Mouse (Mus musculus) embryonic facial prominence, embryonic 10.5 days (tissue): Measurements from ENCODE around the gene Taok3. TPM values are rescaled to one million over a fixed set of nuclear protein-coding genes. Genes with fewer than 3 reads are reported as not detected.

Source experiments
- DNase-seq: peaks from one replicate; pipeline ENCODE4 v3.0.0-alpha.2; 2017; ENCODE audit warnings: low spot score
- H3K27ac ChIP-seq: fragments of 300-500 bp; sonication (generic); replicated peaks from 2 replicates; pipeline ENCODE4 v1.5.1; 2016; ENCODE audit warnings: mild to moderate bottlenecking
- H3K27me3 ChIP-seq: fragments of 300-500 bp; sonication (generic); replicated peaks from 2 replicates; pipeline ENCODE4 v1.6.1; 2016; ENCODE audit warnings: low read depth, mild to moderate bottlenecking; ENCODE audit not compliant: poor library complexity, severe bottlenecking
- H3K36me3 ChIP-seq: fragments of 300-500 bp; sonication (generic); replicated peaks from 2 replicates; pipeline ENCODE4 v1.6.1; 2016; ENCODE audit warnings: mild to moderate bottlenecking, moderate library complexity
- H3K4me1 ChIP-seq: fragments of 300-500 bp; sonication (generic); 2 replicates; pipeline ENCODE4 v1.6.1; 2016
- H3K4me3 ChIP-seq: fragments of 300-500 bp; sonication (generic); 2 replicates; pipeline ENCODE4 v1.5.1; 2016; ENCODE audit warnings: mild to moderate bottlenecking, moderate library complexity
- H3K9me3 ChIP-seq: fragments of 300-500 bp; sonication (generic); 2 replicates; pipeline ENCODE4 v1.6.1; 2016; ENCODE audit warnings: mild to moderate bottlenecking
- WGBS: fragments of 180-500 bp; shearing (Covaris S2); methylation state at CpG from one replicate; pipeline ENCODE4 v1.1.7; 2016; 5-methylcytosine and 5-hydroxymethylcytosine counted together
- polyA plus RNA-seq: library from polyadenylated mRNA; unstranded; fragments of >200 nt; fragmentation: Nextera tagmentation; extraction: Ambion mirVana; gene quantifications from 2 replicates; pipeline ENCODE4 v1.2.1, GENCODE M21; 2016

Gene Taok3
- 8.1 TPM in 2 replicates for polyA plus RNA-seq

GRCm38 (mm10) chr5:117119777-117120488 lies at the start of gene Taok3:
Gene Taok3, plus strand, starts transcription at chr5:117120129.
- Histone ChIP-seq H3K4me1 (peaks cover 32% of the 10 kb centered on the region), H3K27me3 (peaks cover 27% of the 10 kb centered on the region), H3K4me3 (peak within 1 kb of the TSS; percentile 88), H3K9me3 (no peaks in the 10 kb centered on the region), H3K27ac (peak within 1 kb of the TSS; percentile 67), H3K36me3 (no peaks in the 10 kb centered on the region)
- WGBS, result under 1% methylated on average over 74 of the region's 74 CpGs
- DNase-seq, result peak; percentile 100

GRCm38 (mm10) chr5:117087718-117088117 lies 32.2 kb upstream of the Taok3 start:
- no peak overlapping the region for H3K27ac ChIP-seq
- peak overlapping the region; percentile 36 for H3K4me3 ChIP-seq
- 4% methylated on average over 13 of the region's 13 CpGs for WGBS
- H3K4me1 ChIP-seq, result peaks cover 25% of the 10 kb centered on the region
- peaks cover 23% of the 10 kb centered on the region for H3K27me3 ChIP-seq
- peaks cover 20% of the 10 kb centered on the region for H3K36me3 ChIP-seq
- H3K9me3 ChIP-seq, result no peaks in the 10 kb centered on the region
- peak; percentile 36 for DNase-seq

- Histone ChIP-seq H3K4me1 (peaks cover 25% of the 10 kb centered on the region), H3K36me3 (peaks cover 35% of the 10 kb centered on the region), H3K27me3 (peaks cover 23% of the 10 kb centered on the region), H3K27ac (no peak overlapping the region), H3K9me3 (no peaks in the 10 kb centered on the region), H3K4me3 (no peak overlapping the region)
- no peak for DNase-seq
- 35% methylated on average over 3 of the region's 3 CpGs for WGBS
Observed at GRCm38 (mm10) chr5:117089147-117089546, 30.8 kb upstream of the Taok3 start.

GRCm38 (mm10) chr5:117089786-117090185 lies 30.1 kb upstream of the Taok3 start:
- H3K27ac ChIP-seq, result no peak overlapping the region
- H3K4me1 ChIP-seq, result peaks cover 25% of the 10 kb centered on the region
- no peak for DNase-seq
- H3K27me3 ChIP-seq, result peaks cover 23% of the 10 kb centered on the region
- H3K9me3 ChIP-seq, result no peaks in the 10 kb centered on the region
- H3K4me3 ChIP-seq, result no peak overlapping the region
- 33% methylated on average over 6 of the region's 6 CpGs for WGBS
- H3K36me3 ChIP-seq, result peaks cover 41% of the 10 kb centered on the region

- WGBS, result 52% methylated on average over 7 of the region's 7 CpGs
- Histone ChIP-seq H3K36me3 (peaks cover 83% of the 10 kb centered on the region), H3K9me3 (no peaks in the 10 kb centered on the region), H3K27ac (no peak overlapping the region), H3K4me1 (peaks cover 6% of the 10 kb centered on the region), H3K27me3 (no peaks in the 10 kb centered on the region), H3K4me3 (no peak overlapping the region)
- peak; percentile 38 for DNase-seq
Observed at GRCm38 (mm10) chr5:117094431-117094830, 25.5 kb upstream of the Taok3 start.

- no peak overlapping the region for H3K27ac ChIP-seq
- no peak overlapping the region for H3K4me3 ChIP-seq
- WGBS, result 57% methylated on average over 3 of the region's 3 CpGs
- DNase-seq, result peak; percentile 48
- H3K9me3 ChIP-seq, result no peaks in the 10 kb centered on the region
- no peaks in the 10 kb centered on the region for H3K27me3 ChIP-seq
- no peaks in the 10 kb centered on the region for H3K4me1 ChIP-seq
- peaks cover 96% of the 10 kb centered on the region for H3K36me3 ChIP-seq
Observed at GRCm38 (mm10) chr5:117096716-117097115, 23.2 kb upstream of the Taok3 start.

GRCm38 (mm10) chr5:117099008-117099407 lies 20.9 kb upstream of the Taok3 start:
- WGBS, result 88% methylated on average over 5 of the region's 5 CpGs
- no peak overlapping the region for H3K27ac ChIP-seq
- no peaks in the 10 kb centered on the region for H3K4me1 ChIP-seq
- no peak overlapping the region for H3K4me3 ChIP-seq
- no peaks in the 10 kb centered on the region for H3K27me3 ChIP-seq
- H3K9me3 ChIP-seq, result no peaks in the 10 kb centered on the region
- DNase-seq, result no peak
- H3K36me3 ChIP-seq, result peaks cover 96% of the 10 kb centered on the region

GRCm38 (mm10) chr5:117099742-117100141 lies 20.2 kb upstream of the Taok3 start:
- H3K27ac ChIP-seq, result no peak overlapping the region
- WGBS, result 87% methylated on average over 11 of the region's 11 CpGs
- H3K36me3 ChIP-seq, result peaks cover 96% of the 10 kb centered on the region

GRCm38 (mm10) chr5:117103194-117103929 lies 16.6 kb upstream of the Taok3 start:
- DNase-seq, result no peak
- peaks cover 100% of the 10 kb centered on the region for H3K36me3 ChIP-seq
- H3K27ac ChIP-seq, result no peak overlapping the region
- no peaks in the 10 kb centered on the region for H3K9me3 ChIP-seq
- WGBS, result 93% methylated on average over 20 of the region's 20 CpGs
- no peaks in the 10 kb centered on the region for H3K27me3 ChIP-seq
- H3K4me1 ChIP-seq, result no peaks in the 10 kb centered on the region
- H3K4me3 ChIP-seq, result no peak overlapping the region

More at GRCm38 (mm10) chr5:117099742-117100141, 20.2 kb upstream of the Taok3 start:
- Histone ChIP-seq H3K9me3 (no peaks in the 10 kb centered on the region), H3K4me1 (no peaks in the 10 kb centered on the region), H3K27me3 (no peaks in the 10 kb centered on the region), H3K4me3 (no peak overlapping the region)
- no peak for DNase-seq

- Histone ChIP-seq H3K36me3 (peaks cover 100% of the 10 kb centered on the region), H3K27ac (no peak overlapping the region), H3K4me3 (no peak overlapping the region), H3K4me1 (no peaks in the 10 kb centered on the region), H3K27me3 (no peaks in the 10 kb centered on the region), H3K9me3 (no peaks in the 10 kb centered on the region)
- no peak for DNase-seq
- 93% methylated on average over 12 of the region's 12 CpGs for WGBS
Observed at GRCm38 (mm10) chr5:117104329-117104728, 15.6 kb upstream of the Taok3 start.

- 92% methylated on average over 9 of the region's 9 CpGs for WGBS
- H3K9me3 ChIP-seq, result no peaks in the 10 kb centered on the region
Observed at GRCm38 (mm10) chr5:117105761-117106160, 14.2 kb upstream of the Taok3 start.

GRCm38 (mm10) chr5:117108292-117108691 lies 11.6 kb upstream of the Taok3 start:
- Histone ChIP-seq H3K4me3 (no peak overlapping the region), H3K36me3 (peaks cover 100% of the 10 kb centered on the region), H3K9me3 (no peaks in the 10 kb centered on the region), H3K4me1 (no peaks in the 10 kb centered on the region), H3K27ac (no peak overlapping the region), H3K27me3 (no peaks in the 10 kb centered on the region)
- DNase-seq, result no peak
- WGBS, result 94% methylated on average over 13 of the region's 13 CpGs

More at GRCm38 (mm10) chr5:117105761-117106160, 14.2 kb upstream of the Taok3 start:
- Histone ChIP-seq H3K27ac (no peak overlapping the region), H3K36me3 (peaks cover 100% of the 10 kb centered on the region), H3K4me3 (no peak overlapping the region), H3K4me1 (no peaks in the 10 kb centered on the region), H3K27me3 (no peaks in the 10 kb centered on the region)
- no peak for DNase-seq

GRCm38 (mm10) chr5:117108731-117109130 lies 11.2 kb upstream of the Taok3 start:
- 97% methylated on average over 13 of the region's 13 CpGs for WGBS
- no peaks in the 10 kb centered on the region for H3K27me3 ChIP-seq
- no peak overlapping the region for H3K4me3 ChIP-seq
- DNase-seq, result no peak
- no peaks in the 10 kb centered on the region for H3K9me3 ChIP-seq
- H3K4me1 ChIP-seq, result no peaks in the 10 kb centered on the region
- H3K36me3 ChIP-seq, result peaks cover 100% of the 10 kb centered on the region
- H3K27ac ChIP-seq, result no peak overlapping the region
